Mouse (Mus musculus): ENCODE measurements around the gene 4933424G06Rik. TPM values are rescaled to one million over a fixed set of nuclear protein-coding genes. Genes with fewer than 3 reads are reported as not detected.

Gene 4933424G06Rik
- polyA plus RNA-seq, 1 experiment from 2014 or later = 0.98 TPM

GRCm38 (mm10) chr1:36737300-36737699, 27.4 kb downstream of the 4933424G06Rik start:
- Histone ChIP-seq H3K4me3 (ENCODE audit: low read length) (no peak overlapping the region), H3K36me3 (ENCODE audit: control insufficient read depth, insufficient read depth, low read length) (no peaks in the 10 kb centered on the region), H3K9ac (ENCODE audit: low read depth, low read length) (no peak overlapping the region), H3K4me1 (ENCODE audit: control insufficient read depth, insufficient read depth, low read depth, low read length) (no peaks in the 10 kb centered on the region), H3K27ac (ENCODE audit: low read depth, low read length) (no peak overlapping the region), H3K9me3 (ENCODE audit: control insufficient read depth, low read length) (no peaks in the 10 kb centered on the region), H3K27me3 (replicated peaks; ENCODE audit: control insufficient read depth, insufficient read depth, low read length) (no peaks in the 10 kb centered on the region), H3K4me2 (ENCODE audit: low read length) (no peak overlapping the region)
- WGBS = 16% methylated on average over 4 of the region's 4 CpGs
- peak; percentile 75 for ATAC-seq

GRCm38 (mm10) chr1:36739231-36739630, 29.3 kb downstream of the 4933424G06Rik start:
- 66% methylated on average over 5 of the region's 5 CpGs for WGBS
- no peaks in the 10 kb centered on the region for H3K9me3 ChIP-seq (ENCODE audit: control insufficient read depth, low read length)
- H3K27ac ChIP-seq (ENCODE audit: low read depth, low read length) = no peak overlapping the region
- H3K27me3 ChIP-seq (replicated peaks; ENCODE audit: control insufficient read depth, insufficient read depth, low read length) = no peaks in the 10 kb centered on the region
- no peaks in the 10 kb centered on the region for H3K36me3 ChIP-seq (ENCODE audit: control insufficient read depth, insufficient read depth, low read length)
- ATAC-seq = no peak
- no peak overlapping the region for H3K9ac ChIP-seq (ENCODE audit: low read depth, low read length)
- no peak overlapping the region for H3K4me3 ChIP-seq (ENCODE audit: low read length)
- H3K4me2 ChIP-seq (ENCODE audit: low read length) = no peak overlapping the region
- peaks cover 7% of the 10 kb centered on the region for H3K4me1 ChIP-seq (ENCODE audit: control insufficient read depth, insufficient read depth, low read depth, low read length)

GRCm38 (mm10) chr1:36743046-36743445, 33.1 kb downstream of the 4933424G06Rik start:
- Histone ChIP-seq H3K27ac (ENCODE audit: low read depth, low read length) (no peak overlapping the region), H3K4me1 (ENCODE audit: control insufficient read depth, insufficient read depth, low read depth, low read length) (peaks cover 10% of the 10 kb centered on the region), H3K36me3 (ENCODE audit: control insufficient read depth, insufficient read depth, low read length) (no peaks in the 10 kb centered on the region), H3K27me3 (replicated peaks; ENCODE audit: control insufficient read depth, insufficient read depth, low read length) (no peaks in the 10 kb centered on the region), H3K9me3 (ENCODE audit: control insufficient read depth, low read length) (no peaks in the 10 kb centered on the region), H3K9ac (ENCODE audit: low read depth, low read length) (no peak overlapping the region), H3K4me3 (ENCODE audit: low read length) (no peak overlapping the region), H3K4me2 (ENCODE audit: low read length) (no peak overlapping the region)
- ATAC-seq = no peak
- 83% methylated on average over 9 of the region's 9 CpGs for WGBS

- Histone ChIP-seq H3K9me3 (ENCODE audit: control insufficient read depth, low read length) (no peaks in the 10 kb centered on the region), H3K4me3 (ENCODE audit: low read length) (peak overlapping the region; percentile 35), H3K27me3 (replicated peaks; ENCODE audit: control insufficient read depth, insufficient read depth, low read length) (no peaks in the 10 kb centered on the region), H3K4me2 (ENCODE audit: low read length) (peak overlapping the region; percentile 60), H3K9ac (ENCODE audit: low read depth, low read length) (no peak overlapping the region), H3K4me1 (ENCODE audit: control insufficient read depth, insufficient read depth, low read depth, low read length) (peaks cover 10% of the 10 kb centered on the region), H3K27ac (ENCODE audit: low read depth, low read length) (peak overlapping the region; percentile 4; the same call in 1 of the 2 replicates), H3K36me3 (ENCODE audit: control insufficient read depth, insufficient read depth, low read length) (no peaks in the 10 kb centered on the region)
- 18% methylated on average over 17 of the region's 17 CpGs for WGBS
- peak; percentile 91 for ATAC-seq
Observed at GRCm38 (mm10) chr1:36744268-36744944, 34.5 kb downstream of the 4933424G06Rik start.

- Histone ChIP-seq H3K4me2 (ENCODE audit: low read length) (no peak overlapping the region), H3K4me3 (ENCODE audit: low read length) (no peak overlapping the region), H3K4me1 (ENCODE audit: control insufficient read depth, insufficient read depth, low read depth, low read length) (peaks cover 10% of the 10 kb centered on the region), H3K9me3 (ENCODE audit: control insufficient read depth, low read length) (no peaks in the 10 kb centered on the region), H3K27ac (ENCODE audit: low read depth, low read length) (no peak overlapping the region), H3K27me3 (replicated peaks; ENCODE audit: control insufficient read depth, insufficient read depth, low read length) (no peaks in the 10 kb centered on the region), H3K9ac (ENCODE audit: low read depth, low read length) (no peak overlapping the region), H3K36me3 (ENCODE audit: control insufficient read depth, insufficient read depth, low read length) (no peaks in the 10 kb centered on the region)
- 31% methylated on average over 4 of the region's 4 CpGs for WGBS
- ATAC-seq = no peak
Observed at GRCm38 (mm10) chr1:36745661-36746060, 35.7 kb downstream of the 4933424G06Rik start.

GRCm38 (mm10) chr1:36746452-36746851, 36.5 kb downstream of the 4933424G06Rik start:
- H3K4me3 ChIP-seq (ENCODE audit: low read length) = no peak overlapping the region
- H3K9me3 ChIP-seq (ENCODE audit: control insufficient read depth, low read length) = no peaks in the 10 kb centered on the region
- no peaks in the 10 kb centered on the region for H3K36me3 ChIP-seq (ENCODE audit: control insufficient read depth, insufficient read depth, low read length)
- no peak overlapping the region for H3K27ac ChIP-seq (ENCODE audit: low read depth, low read length)
- H3K4me1 ChIP-seq (ENCODE audit: control insufficient read depth, insufficient read depth, low read depth, low read length) = peaks cover 10% of the 10 kb centered on the region
- no peak overlapping the region for H3K9ac ChIP-seq (ENCODE audit: low read depth, low read length)
- ATAC-seq = no peak
- 43% methylated on average over 15 of the region's 15 CpGs for WGBS
- H3K27me3 ChIP-seq (replicated peaks; ENCODE audit: control insufficient read depth, insufficient read depth, low read length) = no peaks in the 10 kb centered on the region
- no peak overlapping the region for H3K4me2 ChIP-seq (ENCODE audit: low read length)

GRCm38 (mm10) chr1:36753932-36754675, 44.2 kb downstream of the 4933424G06Rik start:
- no peak overlapping the region for H3K4me2 ChIP-seq (ENCODE audit: low read length)
- H3K36me3 ChIP-seq (ENCODE audit: control insufficient read depth, insufficient read depth, low read length) = no peaks in the 10 kb centered on the region
- no peak overlapping the region for H3K9ac ChIP-seq (ENCODE audit: low read depth, low read length)
- 81% methylated on average over 6 of the region's 6 CpGs for WGBS
- H3K4me1 ChIP-seq (ENCODE audit: control insufficient read depth, insufficient read depth, low read depth, low read length) = no peaks in the 10 kb centered on the region
- H3K4me3 ChIP-seq (ENCODE audit: low read length) = no peak overlapping the region
- no peak for ATAC-seq
- no peaks in the 10 kb centered on the region for H3K9me3 ChIP-seq (ENCODE audit: control insufficient read depth, low read length)
- H3K27me3 ChIP-seq (replicated peaks; ENCODE audit: control insufficient read depth, insufficient read depth, low read length) = no peaks in the 10 kb centered on the region
- H3K27ac ChIP-seq (ENCODE audit: low read depth, low read length) = no peak overlapping the region

GRCm38 (mm10) chr1:36758553-36758952, 48.6 kb downstream of the 4933424G06Rik start:
- no peak overlapping the region for H3K9ac ChIP-seq (ENCODE audit: low read depth, low read length)
- 92% methylated on average over 9 of the region's 9 CpGs for WGBS
- no peak for ATAC-seq
- H3K9me3 ChIP-seq (ENCODE audit: control insufficient read depth, low read length) = no peaks in the 10 kb centered on the region
- H3K27me3 ChIP-seq (replicated peaks; ENCODE audit: control insufficient read depth, insufficient read depth, low read length) = no peaks in the 10 kb centered on the region
- no peak overlapping the region for H3K4me2 ChIP-seq (ENCODE audit: low read length)
- H3K36me3 ChIP-seq (ENCODE audit: control insufficient read depth, insufficient read depth, low read length) = no peaks in the 10 kb centered on the region
- H3K27ac ChIP-seq (ENCODE audit: low read depth, low read length) = no peak overlapping the region
- H3K4me3 ChIP-seq (ENCODE audit: low read length) = no peak overlapping the region
- H3K4me1 ChIP-seq (ENCODE audit: control insufficient read depth, insufficient read depth, low read depth, low read length) = no peaks in the 10 kb centered on the region

- Histone ChIP-seq H3K27ac (ENCODE audit: low read depth, low read length) (no peak overlapping the region), H3K9ac (ENCODE audit: low read depth, low read length) (no peak overlapping the region), H3K4me3 (ENCODE audit: low read length) (no peak overlapping the region), H3K4me2 (ENCODE audit: low read length) (no peak overlapping the region), H3K9me3 (ENCODE audit: control insufficient read depth, low read length) (no peaks in the 10 kb centered on the region), H3K36me3 (ENCODE audit: control insufficient read depth, insufficient read depth, low read length) (no peaks in the 10 kb centered on the region), H3K27me3 (replicated peaks; ENCODE audit: control insufficient read depth, insufficient read depth, low read length) (no peaks in the 10 kb centered on the region), H3K4me1 (ENCODE audit: control insufficient read depth, insufficient read depth, low read depth, low read length) (no peaks in the 10 kb centered on the region)
- 89% methylated on average over 18 of the region's 18 CpGs for WGBS
- no peak for ATAC-seq
Observed at GRCm38 (mm10) chr1:36759076-36759475, 49.1 kb downstream of the 4933424G06Rik start.

Data from hindbrain, embryonic 16.5 days (tissue).